Mouse (Mus musculus): ENCODE measurements around the gene Tbc1d8b.

Gene Tbc1d8b

GRCm38 (mm10) chrX:139779401-139779800 is 94.6 kb downstream of the Tbc1d8b start:
- DNase-seq (ENCODE audit: low read depth, low spot score) = no peak

- no peak for DNase-seq (ENCODE audit: low read depth, low spot score)
Measured at GRCm38 (mm10) chrX:139780988-139781387, 96.2 kb downstream of the Tbc1d8b start.

- DNase-seq (ENCODE audit: low read depth, low spot score) = no peak
Measured at GRCm38 (mm10) chrX:139781563-139781962, 96.8 kb downstream of the Tbc1d8b start.

- peak; percentile 77 for DNase-seq (ENCODE audit: low read depth, low spot score)
Measured at GRCm38 (mm10) chrX:139782278-139783044, 97.7 kb downstream of the Tbc1d8b start, which contains the start of gene Ripply1. Gene Ripply1, minus strand, starts transcription at chrX:139782353.

- no peak for DNase-seq (ENCODE audit: low read depth, low spot score)
Measured at GRCm38 (mm10) chrX:139783045-139783422, 98.2 kb downstream of the Tbc1d8b start.

- DNase-seq (ENCODE audit: low read depth, low spot score) = no peak
Measured at GRCm38 (mm10) chrX:139785764-139786163, 101.0 kb downstream of the Tbc1d8b start.

- DNase-seq (ENCODE audit: low read depth, low spot score) = no peak
Measured at GRCm38 (mm10) chrX:139794072-139794845, 109.5 kb downstream of the Tbc1d8b start.

- no peak for DNase-seq (ENCODE audit: low read depth, low spot score)
Measured at GRCm38 (mm10) chrX:139796037-139796436, 111.2 kb downstream of the Tbc1d8b start.

GRCm38 (mm10) chrX:139797875-139798274 is 113.1 kb downstream of the Tbc1d8b start:
- no peak for DNase-seq (ENCODE audit: low read depth, low spot score)

- no peak for DNase-seq (ENCODE audit: low read depth, low spot score)
Measured at GRCm38 (mm10) chrX:139799953-139800352, 115.2 kb downstream of the Tbc1d8b start.

- DNase-seq (ENCODE audit: low read depth, low spot score) = no peak
Measured at GRCm38 (mm10) chrX:139800406-139800878, 115.6 kb downstream of the Tbc1d8b start, which contains the start of gene Cldn2. Gene Cldn2, plus strand, starts transcription at chrX:139800828.

Measured in ZHBTc4 (cell line).